Mouse (Mus musculus): Measurements from ENCODE around the gene Rheb. TPM values are rescaled to one million over a fixed set of nuclear protein-coding genes. Genes with fewer than 3 reads are reported as not detected.
"Not testable (repeated sequence)": the region's sequence is repeated elsewhere in the genome, so short reads cannot be mapped to it uniquely, and the experiment has no call there.

The Rheb gene
- total RNA-seq, 2 experiments from 2014 or later = 75.8 to 85.5 TPM

DNA sequence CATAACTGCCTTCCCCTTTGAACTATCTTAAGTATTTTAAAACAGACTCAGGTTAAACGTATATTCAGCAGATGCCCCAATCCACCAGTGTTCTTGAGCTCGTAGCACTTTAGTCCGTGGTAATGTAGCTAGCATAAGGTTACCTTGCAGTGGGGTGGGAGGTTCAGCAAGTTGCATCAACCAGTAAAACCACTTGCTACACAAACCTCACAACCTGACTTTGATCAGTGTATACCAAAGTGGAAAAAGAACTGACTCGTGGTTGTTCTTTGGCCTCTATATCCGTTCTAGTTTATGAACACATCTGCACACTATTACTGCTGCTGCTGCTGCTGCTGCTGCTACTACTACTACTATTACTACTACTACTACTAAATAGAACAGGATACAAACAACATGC is 1.4 kb upstream of the Rheb start:
- DNase-seq = no peak
- intact Hi-C loops (cut with DNase I) = loop anchor here (1.0 kb wide), 1 partner anchor 64 kb away; no protein-coding TSS in a partner anchor

DNA sequence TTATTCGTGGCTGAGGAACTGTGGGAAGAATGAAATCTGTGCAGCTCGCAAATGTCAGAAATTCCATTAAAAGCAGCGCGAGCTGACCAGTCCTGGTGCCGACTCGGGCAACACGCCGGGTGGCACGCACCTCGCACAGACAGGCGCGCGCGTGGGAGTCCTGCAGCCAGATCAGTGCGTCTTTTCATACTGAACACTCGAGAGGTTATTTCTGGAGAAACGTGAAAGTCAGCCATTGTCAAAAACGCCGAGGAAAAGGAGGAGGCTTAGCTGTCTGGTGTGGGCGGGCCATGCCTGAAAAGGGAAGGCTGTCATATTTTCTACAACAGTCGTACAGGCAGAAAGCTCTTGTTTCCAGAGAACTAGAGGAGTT is 665 bp upstream of the Rheb start:
- intact Hi-C loops (cut with DNase I) = loop anchor here (1.0 kb wide), 1 partner anchor 65 kb away; no protein-coding TSS in a partner anchor

DNA sequence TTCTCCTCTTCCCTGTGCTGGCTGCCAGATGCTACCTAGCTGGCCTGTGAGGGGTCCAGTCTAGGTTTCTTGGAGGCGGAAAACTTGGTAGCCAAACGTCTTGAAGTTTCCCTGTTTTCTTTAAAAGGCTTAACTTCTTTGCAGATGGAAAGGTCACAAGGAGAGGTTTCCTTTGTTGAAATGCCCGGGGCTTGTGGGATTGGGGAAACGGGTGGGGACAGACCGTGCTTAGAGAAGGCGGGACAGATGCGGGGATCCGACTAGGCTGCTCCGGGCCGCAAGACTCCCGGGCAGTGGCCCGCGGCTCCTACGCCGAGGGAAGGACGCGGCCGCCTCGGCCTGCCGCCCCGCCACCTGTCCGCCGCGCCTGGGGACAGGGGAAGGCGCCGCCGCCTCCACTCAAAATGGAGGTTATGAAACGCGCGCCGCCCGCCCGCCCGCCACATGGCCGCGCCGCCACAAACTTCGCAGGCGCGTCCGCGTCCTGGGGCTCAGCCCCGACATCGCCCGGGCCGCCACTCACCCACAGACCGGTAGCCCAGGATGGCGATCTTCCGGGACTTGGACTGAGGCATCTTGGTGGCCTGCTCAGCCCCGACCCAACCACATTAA is 656 bp downstream of the Rheb start:
- DNase-seq = no peak
- intact Hi-C loops (cut with DNase I) = loop anchor here (2.0 kb wide), 1 partner anchor 155 kb away; no protein-coding TSS in a partner anchor

More for the DNA sequence above, 665 bp upstream of the Rheb start:
- DNase-seq = no peak

DNA sequence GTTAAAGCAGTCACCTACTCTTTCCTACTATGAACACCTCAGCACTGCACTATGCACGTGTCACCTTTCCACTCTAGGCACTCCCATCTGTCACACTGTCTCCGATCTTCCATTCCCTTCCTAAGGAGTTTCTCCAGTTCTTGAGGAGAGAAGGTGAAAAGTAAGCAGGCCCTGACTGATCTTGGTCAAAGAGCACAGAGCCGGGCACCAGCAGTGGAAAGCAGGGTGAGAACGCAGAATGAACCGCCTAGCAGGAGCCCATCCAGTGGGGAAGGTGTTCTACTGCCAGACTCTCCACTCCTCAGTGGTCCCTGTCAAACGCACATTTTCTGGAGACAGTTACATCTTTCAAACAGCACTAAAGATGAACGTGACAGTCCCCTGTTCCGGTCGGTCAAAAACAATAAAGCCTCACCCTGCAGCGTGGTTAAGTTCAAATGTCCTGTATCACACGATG is 1.4 kb downstream of the Rheb start:
- DNase-seq = no peak
- intact Hi-C loops (cut with DNase I) = loop anchor here (2.0 kb wide), 1 partner anchor 154 kb away; no protein-coding TSS in a partner anchor

DNA sequence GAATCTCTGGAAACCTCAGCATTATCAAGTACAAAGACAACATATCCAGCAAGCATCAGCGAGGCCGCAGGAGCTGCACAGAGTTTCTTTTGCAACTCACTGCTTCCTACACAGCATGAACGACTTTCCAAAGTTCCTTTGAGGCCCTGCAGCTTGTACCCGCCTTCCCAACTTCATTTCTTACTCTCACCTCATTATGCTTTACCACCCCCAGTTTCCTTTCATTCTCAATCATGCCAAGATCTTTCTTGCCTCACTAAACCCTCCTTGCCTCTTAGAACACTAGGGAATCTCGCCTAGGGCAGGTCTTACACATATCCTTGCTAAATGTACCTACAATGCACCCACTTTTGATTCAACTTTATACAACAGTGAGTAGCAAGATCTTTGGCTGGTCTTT is 7.9 kb downstream of the Rheb start:
- intact Hi-C loops (cut with DNase I) = no loop called here
- no peak for DNase-seq

DNA sequence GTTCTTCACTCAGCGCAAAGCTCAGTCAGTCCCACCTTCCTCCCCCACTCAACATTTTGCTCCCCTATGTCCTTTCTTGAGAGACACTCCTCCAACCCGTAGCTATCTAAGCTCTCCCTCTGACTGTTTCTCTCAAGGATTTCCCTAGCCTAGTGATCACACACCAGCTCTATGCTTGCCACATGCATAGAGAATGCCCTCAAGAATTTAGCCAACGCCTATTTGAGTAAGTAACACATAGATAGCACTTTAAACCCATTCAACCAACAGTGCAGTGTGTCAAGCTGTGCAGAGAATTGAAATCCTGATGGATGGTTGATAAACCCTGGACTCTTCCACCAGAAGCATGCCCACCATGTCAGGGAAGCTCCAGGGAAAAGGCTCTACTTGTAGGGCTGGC is 10.5 kb downstream of the Rheb start:
- DNase-seq = no peak
- intact Hi-C loops (cut with DNase I) = no loop called here

DNA sequence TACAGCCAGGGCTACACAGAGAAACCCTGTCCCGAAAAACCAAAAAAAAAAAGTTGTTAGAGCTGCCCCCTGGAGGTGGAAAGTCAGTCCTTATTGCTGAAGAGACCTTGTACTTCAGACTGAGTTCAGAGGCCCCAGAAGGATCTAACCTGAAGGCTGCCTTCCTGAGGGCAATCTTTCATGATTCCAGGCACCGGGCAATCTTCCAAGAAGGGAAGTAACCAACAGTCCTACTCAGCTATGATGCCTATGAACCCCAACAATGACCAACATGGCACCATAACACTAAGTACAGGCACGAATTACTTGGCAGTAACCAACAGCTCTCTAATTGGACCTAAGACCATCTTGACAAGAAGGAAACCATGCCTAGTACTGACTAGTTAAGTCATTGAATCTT is 14.0 kb downstream of the Rheb start:
- DNase-seq = no peak
- intact Hi-C loops (cut with DNase I) = no loop called here

DNA sequence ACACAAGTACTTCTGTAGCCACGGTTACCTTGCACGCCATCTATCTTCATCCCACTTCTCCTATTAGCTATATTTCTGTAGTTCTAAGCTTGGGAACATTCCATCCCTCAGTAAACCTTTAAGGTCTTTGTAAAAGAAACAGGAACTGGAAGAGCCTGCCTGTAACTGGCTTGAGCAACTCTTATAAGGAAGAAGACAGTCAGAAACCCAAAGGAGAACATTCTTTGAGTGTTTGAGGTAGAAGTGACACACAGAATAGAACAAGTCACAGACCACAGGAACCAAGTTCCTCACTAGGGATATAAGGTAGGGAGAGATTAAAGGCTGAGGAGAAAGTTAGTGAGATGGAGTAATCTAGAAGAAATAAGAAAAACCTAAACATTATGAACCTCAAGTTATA is 15.3 kb downstream of the Rheb start:
- no peak for DNase-seq

DNA sequence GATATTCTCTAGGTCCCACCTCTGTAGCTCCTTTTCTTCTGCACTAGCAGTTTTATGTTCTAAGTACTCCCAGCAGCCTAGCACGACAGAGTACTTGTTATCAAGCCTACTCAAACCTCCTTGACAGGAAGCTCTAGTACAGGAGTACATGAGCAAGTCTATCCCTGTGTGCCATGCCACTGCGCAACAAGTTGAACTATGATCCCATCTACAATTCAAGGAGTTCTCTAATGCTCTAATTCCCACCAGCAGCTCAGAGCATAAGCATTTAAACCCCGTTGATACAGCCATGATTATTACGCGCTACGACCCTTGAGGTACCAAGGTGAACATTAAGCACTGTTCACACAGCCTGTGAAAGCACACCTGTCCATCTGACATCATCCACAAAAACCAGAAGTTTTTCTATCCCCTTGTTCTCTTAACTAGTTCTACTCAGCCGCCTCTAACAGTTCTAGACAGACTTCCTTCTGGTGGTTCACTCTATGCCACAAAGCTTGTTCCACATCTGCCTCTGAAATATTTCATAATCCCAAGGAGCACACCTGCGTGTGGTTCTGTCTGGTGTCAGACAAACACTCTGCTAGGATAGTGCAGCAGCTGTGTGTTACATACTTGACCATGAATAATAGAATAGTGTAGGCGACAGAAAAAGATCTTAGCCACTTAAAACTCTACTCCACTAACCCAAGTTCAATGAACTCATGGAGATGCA is 16.2 kb downstream of the Rheb start:
- DNase-seq = no peak

More for the DNA sequence above, 15.3 kb downstream of the Rheb start:
- intact Hi-C loops (cut with DNase I) = no loop called here

DNA sequence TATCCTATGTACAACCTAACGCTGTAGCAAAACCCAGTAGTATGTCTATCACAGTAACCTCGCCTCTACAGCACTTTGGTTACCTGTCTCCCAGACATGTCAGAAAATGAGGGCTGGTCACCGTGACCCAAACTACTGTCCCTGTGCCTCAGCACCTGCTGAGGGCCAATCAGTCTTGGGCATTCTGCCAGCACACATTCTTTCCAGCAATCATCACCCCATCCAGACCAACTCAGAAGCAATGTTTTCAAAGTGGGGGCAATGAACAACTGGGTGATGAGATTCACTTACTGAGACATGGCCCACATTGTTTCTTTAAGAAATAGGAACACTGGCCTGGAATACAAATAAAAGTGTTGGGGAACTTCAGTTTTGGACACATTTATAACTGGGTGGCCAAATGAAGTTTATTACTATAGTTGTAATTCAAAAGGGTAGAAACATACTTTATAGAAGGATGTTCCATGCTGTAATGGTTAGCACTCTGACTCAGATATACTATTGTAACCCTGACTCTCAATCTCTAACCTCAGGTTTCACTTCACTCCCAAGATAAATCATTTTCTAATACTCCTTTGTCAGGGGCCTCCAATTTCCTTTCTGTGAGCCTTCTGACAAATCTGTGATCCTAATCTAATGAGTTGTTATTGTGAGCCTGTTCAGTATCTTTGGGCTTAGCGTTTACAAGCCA is 16.9 kb downstream of the Rheb start:
- no peak for DNase-seq
- intact Hi-C loops (cut with DNase I) = no loop called here

More for the DNA sequence above, 16.2 kb downstream of the Rheb start:
- intact Hi-C loops (cut with DNase I) = no loop called here

DNA sequence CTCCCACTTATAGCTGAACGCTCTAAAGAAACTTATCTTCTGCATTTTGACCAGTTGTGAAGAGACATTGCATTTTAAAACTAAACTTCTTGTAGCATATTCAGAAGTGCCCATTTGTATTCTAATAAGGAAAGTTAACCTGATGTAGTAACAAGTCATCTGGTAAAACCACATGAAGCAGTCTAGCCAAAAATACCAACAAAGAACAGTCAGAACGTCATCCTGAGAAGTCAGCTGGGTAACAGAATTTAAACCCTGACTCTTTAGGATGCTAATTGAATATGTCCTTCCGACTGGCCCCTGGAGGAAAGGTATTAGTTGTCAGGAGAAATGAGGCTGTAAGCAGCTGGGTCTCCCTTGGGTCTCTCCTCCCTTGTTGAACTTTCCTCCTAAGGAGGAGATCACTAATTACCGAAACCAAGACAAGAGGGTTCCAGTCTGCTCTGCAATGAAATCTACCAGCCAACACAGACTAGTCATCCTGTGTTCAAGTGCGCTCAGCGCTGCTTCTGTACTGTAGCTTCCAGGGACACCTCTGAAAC is 18.5 kb downstream of the Rheb start:
- intact Hi-C loops (cut with DNase I) = no loop called here
- DNase-seq = no peak

DNA sequence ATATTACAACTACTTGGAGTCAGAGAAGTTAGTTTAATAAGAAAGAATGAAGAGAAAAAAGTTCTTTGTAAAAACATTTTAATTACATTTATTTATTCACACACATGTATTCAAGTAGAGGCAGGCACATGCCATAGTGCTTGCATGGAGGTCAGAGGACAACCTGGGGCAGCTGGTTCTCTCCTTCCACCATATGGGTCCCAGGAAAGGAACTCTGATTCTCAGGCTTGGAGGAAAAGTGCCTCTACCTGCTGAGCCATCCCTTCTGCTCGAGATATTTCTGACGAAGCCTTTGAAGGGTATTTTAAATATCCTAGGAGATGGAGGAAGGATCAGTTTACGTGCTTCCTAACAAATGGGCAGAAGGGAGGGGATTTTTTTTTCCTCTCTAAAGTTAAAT is 19.6 kb downstream of the Rheb start:
- intact Hi-C loops (cut with DNase I) = no loop called here

DNA sequence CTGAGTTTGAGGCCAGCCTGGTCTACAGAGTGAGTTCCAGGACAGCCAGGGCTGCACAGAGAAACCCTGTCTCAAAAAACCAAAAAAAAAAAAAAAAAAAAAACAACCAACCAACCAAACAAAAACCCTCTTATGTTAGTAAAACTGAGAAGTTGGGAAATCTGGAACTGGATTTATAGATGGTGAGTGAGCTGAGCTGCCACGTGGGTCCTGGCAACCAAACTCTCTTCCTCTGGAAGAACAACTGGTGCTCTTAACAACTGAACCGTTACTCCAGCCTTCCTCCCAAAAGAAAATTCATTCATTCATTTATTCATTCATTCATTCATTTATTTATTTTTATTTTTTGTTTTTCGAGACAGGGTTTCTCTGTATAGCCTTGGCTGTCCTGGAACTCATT is 20.2 kb downstream of the Rheb start:
- DNase-seq; intact Hi-C loops (cut with DNase I): not testable (repeated sequence)

More for the DNA sequence above, 19.6 kb downstream of the Rheb start:
- no peak for DNase-seq

DNA sequence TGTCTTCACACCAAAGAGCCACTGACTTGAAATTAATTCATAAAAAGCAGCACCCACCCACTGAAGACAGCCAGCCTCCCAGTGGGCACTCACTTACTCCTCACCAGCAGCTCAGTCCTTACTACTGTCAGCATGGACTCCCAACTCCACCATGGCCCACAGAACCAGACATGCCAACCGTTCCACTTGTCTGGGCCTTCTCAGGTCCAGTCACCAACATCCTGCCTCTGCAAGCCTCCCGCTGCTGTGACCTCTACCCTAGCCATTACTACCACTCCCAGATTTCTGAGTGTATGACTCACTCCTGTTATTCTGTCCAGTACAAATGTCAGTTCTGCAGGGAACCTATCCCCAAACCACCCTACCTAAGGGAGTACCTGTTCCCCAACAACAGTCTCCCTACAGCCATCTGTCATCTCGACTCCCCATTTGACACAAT is 21.0 kb downstream of the Rheb start:
- no peak for DNase-seq
- intact Hi-C loops (cut with DNase I) = no loop called here

DNA sequence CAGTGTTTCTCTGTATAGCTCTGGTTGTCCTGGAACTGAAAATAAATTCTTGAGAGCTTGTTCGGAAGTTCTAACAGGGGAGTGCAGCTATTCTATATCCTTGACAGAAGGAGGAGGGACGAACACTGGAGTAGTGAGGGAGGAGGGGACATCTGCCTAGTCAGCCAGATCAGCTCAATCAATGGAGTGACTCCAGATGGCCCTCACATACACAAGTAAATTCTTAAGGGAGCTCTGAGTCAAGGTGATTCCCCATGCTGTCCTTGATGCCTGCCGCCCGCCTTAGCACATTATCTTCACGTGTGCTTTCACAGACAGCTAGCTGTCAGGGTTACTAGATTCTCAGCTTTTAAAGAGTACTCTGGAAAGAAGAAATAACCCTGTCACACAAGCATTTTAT is 21.8 kb downstream of the Rheb start:
- DNase-seq = no peak
- intact Hi-C loops (cut with DNase I) = no loop called here

DNA sequence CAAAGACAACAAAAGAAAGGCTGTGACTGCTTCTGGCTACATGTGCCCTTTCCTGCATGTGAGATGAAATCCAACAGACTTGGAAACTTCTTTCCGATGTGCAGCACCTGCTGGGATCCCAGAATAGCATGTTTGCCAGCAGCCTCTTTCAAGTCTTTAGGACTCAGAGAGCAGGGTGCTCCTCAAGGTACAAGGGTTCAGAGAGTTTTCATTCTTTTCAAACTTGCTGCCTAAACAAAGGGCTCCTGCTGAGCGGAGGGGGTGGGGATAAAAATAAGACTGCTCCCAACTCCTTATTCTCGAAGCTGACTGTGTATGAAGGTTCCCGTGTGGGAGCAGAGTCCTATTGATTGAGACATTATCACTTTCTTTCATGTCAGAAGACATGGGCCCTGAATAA is 25.2 kb downstream of the Rheb start:
- no peak for DNase-seq
- intact Hi-C loops (cut with DNase I) = no loop called here

DNA sequence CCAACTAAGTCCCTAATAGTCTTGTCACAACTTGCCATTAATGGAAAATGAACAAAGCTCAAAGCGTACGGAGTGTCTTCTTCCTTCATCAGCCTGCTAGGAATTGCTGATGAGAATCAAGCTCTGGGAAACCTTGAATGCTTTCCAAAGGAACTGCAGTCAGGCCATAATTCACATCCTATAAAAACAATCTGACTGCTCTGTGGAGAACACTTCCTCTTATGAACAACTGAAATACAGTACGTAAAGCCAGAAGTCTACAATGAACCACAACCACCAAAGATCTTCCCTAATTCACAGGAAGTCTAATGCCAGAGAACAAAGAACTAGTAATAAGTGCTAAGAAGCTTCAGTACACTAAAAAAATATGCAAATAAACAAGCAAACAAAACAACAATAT is 28.5 kb downstream of the Rheb start:
- no peak for DNase-seq
- intact Hi-C loops (cut with DNase I) = no loop called here

DNA sequence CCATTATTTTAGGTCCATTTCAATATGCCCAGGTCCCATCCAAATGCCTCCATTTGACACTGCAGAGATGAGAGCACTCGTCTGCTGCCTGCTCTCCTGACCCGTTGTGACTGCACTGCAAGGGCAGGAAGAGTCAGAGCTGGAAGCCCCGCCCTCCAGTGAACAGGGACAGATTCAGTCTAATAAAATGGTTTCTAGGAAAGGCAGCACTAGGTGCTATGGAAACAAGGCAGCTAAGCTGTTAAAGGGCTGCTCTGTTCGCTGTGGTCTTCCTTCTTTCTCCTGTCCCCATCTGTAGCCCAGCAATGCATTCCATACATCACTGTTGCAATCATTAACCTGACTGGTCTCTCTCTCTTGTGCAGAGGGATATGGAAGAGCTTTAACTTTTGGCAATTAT is 29.4 kb downstream of the Rheb start:
- intact Hi-C loops (cut with DNase I) = no loop called here
- DNase-seq = no peak

DNA sequence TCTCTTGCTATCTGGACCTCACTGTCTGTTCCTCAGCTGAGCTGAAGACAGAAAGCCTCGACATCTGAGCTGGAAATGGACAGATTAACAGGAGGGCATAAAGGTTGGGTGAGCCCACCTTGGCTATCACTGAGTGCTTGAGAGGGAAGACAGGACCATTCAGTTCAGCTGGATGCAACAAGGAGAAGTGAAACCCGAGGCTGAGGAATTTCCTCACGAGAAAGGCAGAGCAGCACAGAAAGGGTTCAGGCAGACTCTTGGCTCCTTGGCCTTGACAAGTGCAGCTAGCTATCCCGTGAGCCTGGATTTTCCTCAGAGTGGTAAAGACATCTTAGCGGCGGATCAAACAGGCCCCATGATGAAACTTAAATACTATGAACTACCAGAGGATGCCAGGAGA is 37.2 kb downstream of the Rheb start:
- intact Hi-C loops (cut with DNase I) = no loop called here
- no peak for DNase-seq

DNA sequence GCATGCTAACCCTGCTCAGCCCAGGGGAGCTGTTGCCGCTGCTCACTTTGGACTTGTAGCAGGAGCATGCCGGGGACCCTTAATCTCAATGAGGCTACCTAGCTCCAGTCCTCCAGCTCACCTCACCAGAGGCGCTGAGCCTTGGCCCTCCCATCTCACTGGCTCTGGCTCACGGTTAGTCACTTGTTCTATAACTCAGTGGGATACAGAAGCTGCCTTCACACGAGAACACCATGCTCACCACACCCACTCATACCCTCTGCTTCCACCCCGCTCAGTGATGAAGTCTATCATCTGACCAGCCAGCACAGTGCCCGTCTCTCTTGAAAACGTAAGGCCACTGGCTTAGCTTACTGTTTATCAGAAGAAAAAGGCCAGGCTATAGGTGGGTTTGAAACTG is 37.8 kb downstream of the Rheb start:
- intact Hi-C loops (cut with DNase I) = no loop called here
- no peak for DNase-seq

Measured in heart, postnatal 36 days (tissue).